Mouse (Mus musculus): ENCODE measurements around the gene Csf3r. TPM values are rescaled to one million over a fixed set of nuclear protein-coding genes. Genes with fewer than 3 reads are reported as not detected.

The Csf3r gene
- polyA plus RNA-seq, 1 experiment, result not detected

GRCm38 (mm10) chr4:126046851-126047585, 22.7 kb downstream of the Csf3r start, which contains the start of gene Mrps15:
Mrps15 (plus strand) TSS chr4:126046925.
- WGBS, result under 1% methylated on average over 56 of the region's 56 CpGs
- Histone ChIP-seq H3K27ac (ENCODE audit: insufficient read depth, low read depth, low read length) (no peak within 1 kb of the TSS), H3K4me3 (ENCODE audit: insufficient read depth, low read depth, low read length) (peak within 1 kb of the TSS; percentile 57), H3K4me1 (ENCODE audit: control insufficient read depth, insufficient read depth, low read length) (peaks cover 5% of the 10 kb centered on the region)
- no peak for TF ChIP-seq CTCF (IDR thresholded peaks at IDR 0.05; ENCODE audit: insufficient read depth, low read depth, low read length)
- TF ChIP-seq POLR2A (IDR thresholded peaks at IDR 0.05; ENCODE audit: insufficient read depth, low read depth, low read length), result no peak

GRCm38 (mm10) chr4:126051617-126052016, 27.3 kb downstream of the Csf3r start:
- 64% methylated on average over 7 of the region's 7 CpGs for WGBS

GRCm38 (mm10) chr4:126057207-126058133, 33.1 kb downstream of the Csf3r start:
- WGBS, result 17% methylated on average over 19 of the region's 19 CpGs
- TF ChIP-seq POLR2A (IDR thresholded peaks at IDR 0.05; ENCODE audit: insufficient read depth, low read depth, low read length), result no peak
- TF ChIP-seq CTCF (IDR thresholded peaks at IDR 0.05; ENCODE audit: insufficient read depth, low read depth, low read length), result no peak
- Histone ChIP-seq H3K27ac (ENCODE audit: insufficient read depth, low read depth, low read length) (no peak overlapping the region), H3K4me1 (ENCODE audit: control insufficient read depth, insufficient read depth, low read length) (peaks cover 4% of the 10 kb centered on the region), H3K4me3 (ENCODE audit: insufficient read depth, low read depth, low read length) (peak overlapping the region; percentile 82)

More at GRCm38 (mm10) chr4:126051617-126052016, 27.3 kb downstream of the Csf3r start:
- peaks cover 5% of the 10 kb centered on the region for H3K4me1 ChIP-seq (ENCODE audit: control insufficient read depth, insufficient read depth, low read length)
- H3K27ac ChIP-seq (ENCODE audit: insufficient read depth, low read depth, low read length), result no peak overlapping the region
- H3K4me3 ChIP-seq (ENCODE audit: insufficient read depth, low read depth, low read length), result no peak overlapping the region
- TF ChIP-seq POLR2A (IDR thresholded peaks at IDR 0.05; ENCODE audit: insufficient read depth, low read depth, low read length) (no peak), CTCF (IDR thresholded peaks at IDR 0.05; ENCODE audit: insufficient read depth, low read depth, low read length) (no peak)

GRCm38 (mm10) chr4:126058134-126058996, 34.0 kb downstream of the Csf3r start, which contains the start of gene Oscp1:
Oscp1 (plus strand) TSS chr4:126058565.
- under 1% methylated on average over 57 of the region's 57 CpGs for WGBS
- Histone ChIP-seq H3K27ac (ENCODE audit: insufficient read depth, low read depth, low read length) (peak within 1 kb of the TSS; percentile 38; the same call in 1 of the 2 replicates), H3K4me1 (ENCODE audit: control insufficient read depth, insufficient read depth, low read length) (peaks cover 4% of the 10 kb centered on the region), H3K4me3 (ENCODE audit: insufficient read depth, low read depth, low read length) (peak within 1 kb of the TSS; percentile 82)
- TF ChIP-seq CTCF (IDR thresholded peaks at IDR 0.05; ENCODE audit: insufficient read depth, low read depth, low read length) (no peak), POLR2A (IDR thresholded peaks at IDR 0.05; ENCODE audit: insufficient read depth, low read depth, low read length) (peak; percentile 33; the same call in 1 of the 2 replicates)

GRCm38 (mm10) chr4:126058997-126059362, 34.6 kb downstream of the Csf3r start:
- no peak overlapping the region; the same call in 1 of the 2 replicates for H3K27ac ChIP-seq (ENCODE audit: insufficient read depth, low read depth, low read length)
- WGBS, result 16% methylated on average over 9 of the region's 9 CpGs
- H3K4me1 ChIP-seq (ENCODE audit: control insufficient read depth, insufficient read depth, low read length), result peaks cover 4% of the 10 kb centered on the region
- peak overlapping the region; percentile 82 for H3K4me3 ChIP-seq (ENCODE audit: insufficient read depth, low read depth, low read length)
- no peak for TF ChIP-seq CTCF (IDR thresholded peaks at IDR 0.05; ENCODE audit: insufficient read depth, low read depth, low read length)
- TF ChIP-seq POLR2A (IDR thresholded peaks at IDR 0.05; ENCODE audit: insufficient read depth, low read depth, low read length), result no peak

- Histone ChIP-seq H3K4me3 (ENCODE audit: insufficient read depth, low read depth, low read length) (no peak overlapping the region), H3K27ac (ENCODE audit: insufficient read depth, low read depth, low read length) (no peak overlapping the region), H3K4me1 (ENCODE audit: control insufficient read depth, insufficient read depth, low read length) (peaks cover 4% of the 10 kb centered on the region)
- TF ChIP-seq CTCF (IDR thresholded peaks at IDR 0.05; ENCODE audit: insufficient read depth, low read depth, low read length) (no peak), POLR2A (IDR thresholded peaks at IDR 0.05; ENCODE audit: insufficient read depth, low read depth, low read length) (no peak)
- 57% methylated on average over 1 of the region's 1 CpGs for WGBS
These were observed 38.5 kb downstream of the Csf3r start for GRCm38 (mm10) chr4:126062856-126063255.

GRCm38 (mm10) chr4:126065241-126065640, 40.9 kb downstream of the Csf3r start:
- Histone ChIP-seq H3K4me3 (ENCODE audit: insufficient read depth, low read depth, low read length) (no peak overlapping the region), H3K27ac (ENCODE audit: insufficient read depth, low read depth, low read length) (no peak overlapping the region), H3K4me1 (ENCODE audit: control insufficient read depth, insufficient read depth, low read length) (peaks cover 2% of the 10 kb centered on the region)
- WGBS, result 87% methylated on average over 7 of the region's 7 CpGs
- no peak for TF ChIP-seq CTCF (IDR thresholded peaks at IDR 0.05; ENCODE audit: insufficient read depth, low read depth, low read length)
- TF ChIP-seq POLR2A (IDR thresholded peaks at IDR 0.05; ENCODE audit: insufficient read depth, low read depth, low read length), result no peak

GRCm38 (mm10) chr4:126067401-126068077, 43.2 kb downstream of the Csf3r start:
- Histone ChIP-seq H3K4me3 (ENCODE audit: insufficient read depth, low read depth, low read length) (no peak overlapping the region), H3K4me1 (ENCODE audit: control insufficient read depth, insufficient read depth, low read length) (no peaks in the 10 kb centered on the region), H3K27ac (ENCODE audit: insufficient read depth, low read depth, low read length) (no peak overlapping the region)
- WGBS, result 55% methylated on average over 15 of the region's 15 CpGs
- TF ChIP-seq POLR2A (IDR thresholded peaks at IDR 0.05; ENCODE audit: insufficient read depth, low read depth, low read length), result no peak
- TF ChIP-seq CTCF (IDR thresholded peaks at IDR 0.05; ENCODE audit: insufficient read depth, low read depth, low read length), result no peak
